Mouse (Mus musculus) retina, embryonic 14.5 days (tissue): ENCODE measurements around the gene Col25a1.

Source experiments
- DNase-seq: peaks from one replicate; pipeline ENCODE4 v3.0.0-alpha.2; 2015; ENCODE audit warnings: low spot score

The Col25a1 gene

DNA sequence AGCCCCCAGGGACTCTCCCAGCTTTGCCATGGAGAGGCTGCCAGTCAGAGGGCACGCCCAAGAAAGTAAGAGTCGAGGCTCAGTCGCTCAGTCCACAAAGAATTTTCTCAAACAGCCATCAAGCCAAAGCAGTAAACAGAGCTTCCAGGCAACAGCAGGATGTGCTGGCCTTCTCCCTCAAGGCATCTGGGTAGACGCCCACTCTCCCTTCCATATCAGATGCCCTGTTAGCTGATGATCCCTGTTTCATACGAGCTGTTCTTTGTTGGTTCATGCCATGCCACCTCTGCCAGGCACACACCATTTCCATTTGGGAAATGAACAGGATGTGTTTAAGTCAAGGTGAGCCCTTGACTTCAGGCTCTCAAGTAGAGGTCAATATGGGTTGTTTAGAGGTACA lies 334.1 kb downstream of the Col25a1 start:
- no peak for DNase-seq

DNA sequence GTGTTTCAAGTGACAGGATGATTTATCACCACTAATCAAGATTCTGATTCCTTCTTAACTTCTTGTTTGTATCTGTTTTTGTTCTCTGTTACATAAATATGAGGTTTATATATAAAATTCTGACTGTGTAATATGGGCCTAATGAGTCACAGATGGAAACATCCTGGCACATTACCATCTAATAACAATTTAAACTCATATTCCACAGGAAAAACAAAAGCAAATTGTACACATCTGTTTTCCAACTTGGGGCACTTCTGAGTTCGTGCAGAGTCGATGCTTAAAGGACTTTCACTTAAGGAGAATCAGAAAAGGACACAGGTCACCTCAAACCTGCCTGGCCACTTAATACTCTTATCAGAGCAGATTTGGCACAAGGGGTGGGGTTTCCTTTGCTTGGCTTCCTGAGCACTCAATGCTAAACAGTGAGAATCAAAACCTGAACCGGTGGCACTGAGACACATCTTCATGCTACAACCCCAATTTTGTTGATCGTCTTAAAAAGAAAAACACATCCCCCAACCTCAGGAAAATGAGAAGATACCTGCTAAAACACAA lies 342.0 kb downstream of the Col25a1 start:
- DNase-seq = no peak

DNA sequence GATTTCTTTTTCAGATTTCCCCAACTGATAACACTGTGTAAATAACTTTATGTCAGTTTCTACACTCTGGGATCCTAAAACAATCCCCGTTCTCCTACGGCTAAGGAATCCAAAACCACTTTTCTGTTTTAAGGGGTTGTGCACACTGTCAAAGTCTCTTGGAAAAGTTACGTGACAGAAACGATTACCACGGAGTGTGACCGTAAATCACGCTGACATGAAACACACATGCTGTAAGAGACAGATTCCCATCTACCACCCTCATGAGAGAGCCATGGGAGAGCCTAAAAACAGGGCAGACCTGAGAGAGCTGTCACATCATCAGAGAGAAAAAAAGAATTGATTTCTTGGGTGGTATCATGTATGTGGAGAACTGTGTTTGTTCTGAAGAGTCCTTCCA lies 342.7 kb downstream of the Col25a1 start:
- no peak for DNase-seq

DNA sequence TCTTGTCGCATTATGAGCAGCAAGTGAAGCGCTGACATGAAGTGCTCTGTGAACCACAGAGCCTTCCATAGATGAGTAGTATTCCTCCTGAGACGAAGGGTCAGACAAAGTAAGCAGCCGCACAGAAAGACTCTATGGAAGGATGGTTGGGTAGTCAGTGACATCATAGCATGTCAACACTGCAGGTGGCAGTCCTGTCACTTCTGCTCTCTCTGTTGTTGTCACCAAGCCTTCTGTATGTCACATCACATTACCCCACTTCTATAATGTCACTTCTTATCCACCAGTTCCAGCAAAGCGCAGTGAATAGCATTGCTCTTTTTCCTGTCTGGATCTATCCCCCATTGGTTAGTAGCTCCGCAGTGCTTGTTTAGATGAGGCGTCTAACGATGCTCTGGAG lies 351.2 kb downstream of the Col25a1 start:
- peak; percentile 60 for DNase-seq

DNA sequence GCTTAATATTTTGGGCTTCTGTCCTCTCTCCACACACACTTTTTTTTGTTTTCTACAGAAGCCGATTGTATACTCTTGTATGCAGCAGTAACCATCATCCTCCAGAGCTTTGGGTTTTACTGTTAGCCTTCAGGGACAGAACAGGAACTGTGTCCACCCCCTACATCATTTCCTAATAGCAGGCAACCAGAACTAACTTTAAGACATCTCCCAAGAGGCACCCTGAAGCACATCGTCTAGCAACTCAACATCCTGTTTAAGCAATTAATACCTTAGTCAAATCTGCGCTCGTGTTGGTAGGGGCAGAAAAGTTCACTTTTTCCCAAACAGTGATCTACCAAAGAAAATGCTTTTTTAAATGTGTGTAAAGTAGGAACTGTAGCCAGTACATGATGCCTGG lies 357.5 kb downstream of the Col25a1 start:
- DNase-seq = no peak

DNA sequence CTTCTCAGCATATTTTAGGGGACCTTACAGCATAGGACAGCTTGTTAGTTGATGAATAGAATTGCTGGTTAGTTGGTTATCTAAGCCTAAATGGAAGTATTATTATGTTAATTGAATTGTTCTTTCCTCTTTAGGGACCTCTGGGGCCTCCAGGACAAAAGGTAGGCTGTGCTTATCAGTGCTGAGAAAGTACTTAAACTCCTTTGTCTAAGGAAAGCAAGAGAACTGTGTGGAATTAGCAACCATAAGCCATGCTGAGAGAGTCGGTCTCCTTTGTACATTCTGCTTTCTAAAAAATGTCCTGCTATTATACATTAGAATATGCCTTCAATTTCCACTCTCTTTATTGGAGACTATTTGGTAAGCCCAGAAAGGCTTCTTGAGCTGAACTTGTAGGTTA lies 362.9 kb downstream of the Col25a1 start:
- DNase-seq = no peak

DNA sequence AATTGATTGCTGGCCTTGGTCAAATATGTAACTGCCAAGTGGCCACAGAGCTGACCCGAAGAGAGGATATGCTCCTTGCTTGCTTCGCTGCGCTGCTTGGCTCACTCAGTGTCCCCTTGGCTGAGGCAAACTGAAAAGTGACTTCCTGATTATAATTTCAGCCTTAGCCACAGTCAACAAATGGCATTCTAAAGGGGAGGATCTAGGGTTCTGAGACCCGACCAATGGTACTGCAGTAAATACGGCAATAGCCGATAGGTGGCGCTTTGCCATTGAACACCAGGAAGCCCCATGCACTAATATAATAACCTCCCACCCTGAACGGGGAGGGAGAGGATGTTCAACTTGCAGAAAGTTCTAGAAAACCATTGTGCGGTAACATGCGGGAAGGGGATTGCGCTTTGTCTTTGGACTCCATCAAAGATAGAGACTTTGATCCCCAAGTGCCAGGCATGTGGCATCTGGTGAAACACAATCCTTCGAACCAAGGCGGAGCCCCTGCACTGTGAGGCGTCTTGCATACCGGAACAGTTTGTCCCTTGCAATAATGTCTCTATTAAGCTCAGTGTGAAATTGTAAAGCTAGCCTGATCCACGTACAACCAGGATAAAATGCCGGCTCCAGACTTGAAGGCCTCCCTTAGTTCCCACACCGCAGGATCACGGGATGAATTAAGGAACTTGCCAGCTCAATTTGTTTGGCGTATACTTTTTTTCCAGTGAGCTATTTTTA lies 363.5 kb downstream of the Col25a1 start:
- peak; percentile 51 for DNase-seq

DNA sequence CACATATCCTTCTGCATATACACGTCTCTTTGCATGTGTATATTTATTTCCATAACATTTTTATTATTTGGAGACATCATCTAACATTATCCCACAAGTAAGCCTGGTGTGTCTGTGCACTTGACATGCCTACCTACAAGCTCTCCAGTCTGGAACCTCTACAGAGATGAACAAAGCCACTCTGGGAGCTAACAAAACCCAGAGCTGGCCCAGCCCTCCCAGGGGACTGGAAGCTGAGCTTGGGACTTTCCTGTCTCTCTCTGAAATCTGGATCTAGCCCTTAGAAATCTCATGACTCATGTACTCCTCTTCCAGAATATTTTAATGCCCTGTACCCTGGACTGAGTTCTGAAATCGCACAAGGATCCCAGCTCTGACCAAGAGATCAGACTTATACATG lies 365.7 kb downstream of the Col25a1 start:
- DNase-seq = no peak

DNA sequence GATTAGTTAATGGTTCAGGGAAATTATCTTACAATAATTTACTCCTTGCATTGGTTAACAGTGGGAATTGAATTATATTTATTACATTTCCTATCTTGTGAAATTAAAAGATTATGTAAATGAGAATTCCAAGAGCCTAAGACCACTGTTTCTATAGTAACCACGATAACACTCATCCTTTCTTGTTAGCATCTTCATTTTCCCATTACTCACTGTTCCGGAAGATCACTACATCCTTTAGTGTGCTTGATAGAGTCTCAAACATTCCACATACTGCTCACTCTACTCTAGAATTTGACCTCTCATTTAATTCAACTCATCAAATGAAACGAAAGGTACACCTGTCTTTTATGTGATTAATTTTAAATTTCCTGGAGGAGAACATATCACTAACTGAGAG lies 370.4 kb downstream of the Col25a1 start:
- peak; percentile 31 for DNase-seq

DNA sequence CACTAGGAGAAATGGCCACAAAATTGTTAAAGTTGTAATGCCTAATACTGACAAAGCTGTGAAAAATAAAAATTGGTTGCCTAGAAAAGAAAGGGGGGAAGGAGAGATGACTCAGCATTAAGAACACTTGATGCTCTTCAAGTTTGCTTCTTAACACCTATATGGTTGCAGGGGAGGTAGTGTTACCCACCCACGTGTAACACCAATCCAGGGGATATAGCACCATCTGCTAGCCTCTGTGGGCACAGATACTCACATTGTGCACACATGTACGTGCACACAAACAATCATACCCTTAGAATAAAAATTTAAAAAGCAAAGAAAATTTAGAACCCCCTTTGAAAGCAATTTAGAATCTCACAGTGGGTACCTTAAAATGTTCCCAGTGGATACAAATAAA lies 377.0 kb downstream of the Col25a1 start:
- no peak for DNase-seq

DNA sequence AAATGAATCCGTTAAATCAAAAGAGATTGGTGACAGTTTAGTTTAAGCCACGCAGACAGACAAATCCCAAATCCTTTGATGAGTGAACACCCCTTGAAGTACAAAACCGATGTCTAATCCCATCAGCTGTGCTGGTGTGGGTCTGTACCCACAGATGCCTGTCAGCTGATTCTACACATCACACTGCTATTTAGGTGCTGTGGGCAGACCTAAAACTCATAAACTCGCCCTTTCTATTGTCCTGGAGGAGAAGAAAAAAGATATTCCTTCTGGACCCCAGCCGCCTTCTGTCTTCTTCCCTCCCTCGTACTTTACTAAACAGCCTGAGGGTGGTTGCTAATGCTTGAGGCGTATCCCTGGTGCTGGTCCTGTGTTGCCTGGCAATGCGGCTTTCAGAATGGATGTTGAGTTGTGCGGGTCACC lies 387.2 kb downstream of the Col25a1 start:
- no peak for DNase-seq

DNA sequence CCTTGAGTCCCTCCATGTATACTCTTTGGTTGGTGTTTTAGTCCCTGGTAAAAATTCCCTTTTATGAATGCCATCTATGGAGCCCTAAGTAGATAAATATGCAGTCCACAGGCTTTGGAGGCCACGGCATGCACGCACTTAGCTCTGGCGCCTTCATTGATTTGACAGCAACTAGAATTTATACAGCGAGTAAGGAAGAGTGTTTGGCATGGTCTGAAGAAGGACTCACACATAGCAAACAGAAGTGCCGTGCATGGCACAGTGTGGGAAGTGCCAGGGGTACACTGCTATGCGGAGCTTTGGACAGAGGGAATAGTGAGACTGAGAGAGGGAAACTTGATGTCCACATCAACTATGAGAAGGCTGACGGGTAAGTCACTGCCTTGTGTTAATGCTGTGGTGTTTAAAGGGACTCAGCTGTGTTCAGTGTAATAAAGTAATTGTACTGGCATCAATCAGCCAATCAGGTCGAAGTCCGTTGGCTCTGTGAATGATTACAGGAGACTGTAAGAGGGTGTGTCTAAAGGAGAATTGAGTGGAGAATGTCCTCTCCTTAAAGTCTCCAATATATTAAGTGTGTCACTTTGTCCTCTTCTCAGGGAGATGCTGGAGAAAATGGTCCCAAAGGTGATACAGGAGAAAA lies 390.7 kb downstream of the Col25a1 start:
- DNase-seq = no peak

DNA sequence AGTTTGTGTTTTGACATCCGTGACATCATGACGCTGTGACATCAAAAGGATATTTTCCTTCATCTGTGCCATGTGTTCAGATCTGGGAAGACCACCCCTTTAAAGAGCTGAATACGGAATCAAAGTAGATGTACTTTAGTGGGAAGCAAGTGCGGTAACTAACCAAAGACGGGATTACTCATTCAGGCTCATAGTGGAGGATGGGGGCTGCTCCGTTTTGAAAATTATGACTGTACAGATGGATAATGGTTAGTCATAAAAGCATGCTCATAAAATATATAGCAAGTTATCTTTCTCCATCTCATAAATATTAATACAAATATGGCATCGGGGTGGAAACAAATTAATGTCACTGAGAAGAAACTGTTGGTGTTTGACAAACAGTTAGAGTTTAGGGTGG lies 391.7 kb downstream of the Col25a1 start:
- no peak for DNase-seq

DNA sequence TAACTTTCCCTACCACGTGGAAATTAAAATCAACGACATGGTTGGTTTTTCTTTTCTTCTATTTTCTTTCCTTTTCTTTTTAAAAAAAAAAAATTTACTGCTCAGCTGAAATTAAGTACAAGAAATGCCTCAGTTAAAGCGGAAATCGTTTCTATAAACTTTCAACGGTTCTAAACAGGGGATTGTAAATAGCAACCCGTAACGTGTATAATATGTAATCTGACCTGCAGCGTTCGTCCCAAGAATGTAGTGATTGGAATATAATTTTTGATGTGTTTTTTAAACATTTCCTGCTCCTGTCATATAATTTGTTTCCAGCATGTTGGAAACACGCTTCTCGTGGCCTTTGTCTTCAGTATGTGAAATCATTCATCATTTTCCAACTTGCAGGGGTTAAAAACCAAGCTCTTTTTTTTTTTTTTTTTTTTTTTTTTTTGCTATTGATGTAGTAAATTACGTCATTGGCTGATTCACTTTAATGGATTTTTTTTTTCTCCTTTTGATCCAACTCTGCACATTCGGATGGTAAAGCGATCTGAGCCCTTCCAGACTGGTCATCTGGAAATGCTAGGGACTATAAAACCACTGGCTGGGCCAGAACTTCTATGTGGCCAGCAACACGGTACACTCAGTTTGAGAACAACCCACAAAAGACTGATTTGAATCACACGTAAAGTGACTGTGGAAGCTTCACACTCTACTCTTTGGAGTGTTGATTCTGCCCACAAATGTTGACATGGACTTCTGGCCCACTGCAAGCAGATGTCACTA lies 393.3 kb downstream of the Col25a1 start:
- DNase-seq = no peak

DNA sequence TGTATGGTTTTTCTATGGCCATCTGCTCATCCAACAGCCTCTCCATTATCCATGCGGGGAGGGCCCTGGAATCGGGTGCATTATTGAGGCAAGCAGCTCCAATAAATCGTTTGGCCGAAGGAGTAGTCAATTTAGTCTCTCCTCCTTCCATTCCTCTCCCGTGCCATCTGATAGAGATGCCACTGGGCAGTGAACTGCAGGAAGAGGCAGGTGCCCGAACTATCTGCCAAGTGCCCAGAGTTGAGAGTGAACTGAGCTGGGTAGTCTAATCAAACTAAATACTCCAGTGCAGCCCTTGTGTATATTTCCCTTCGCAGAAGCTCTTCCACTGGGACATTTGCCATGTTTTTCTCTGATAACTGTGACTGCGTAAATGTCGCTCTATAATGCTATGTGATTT lies 403.7 kb downstream of the Col25a1 start:
- no peak for DNase-seq

DNA sequence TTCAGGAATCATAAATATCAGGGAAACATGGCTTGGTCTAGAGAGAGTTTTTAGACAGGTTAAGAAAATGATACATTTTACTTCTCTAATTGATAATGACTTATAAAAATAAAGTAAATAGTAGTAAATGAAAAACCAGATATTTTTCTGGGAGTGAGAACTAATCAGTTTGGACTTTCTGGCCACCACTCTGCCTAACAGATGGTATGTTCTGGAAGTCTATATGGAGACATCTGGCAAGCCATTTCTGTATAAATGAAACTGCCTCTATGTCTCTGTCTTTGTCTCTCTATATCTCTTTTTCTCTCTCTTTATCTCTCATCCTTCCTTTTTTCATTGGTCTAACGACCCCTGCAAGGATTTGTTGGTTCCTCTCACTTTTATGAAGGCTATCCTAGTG lies 410.2 kb downstream of the Col25a1 start:
- DNase-seq = no peak

DNA sequence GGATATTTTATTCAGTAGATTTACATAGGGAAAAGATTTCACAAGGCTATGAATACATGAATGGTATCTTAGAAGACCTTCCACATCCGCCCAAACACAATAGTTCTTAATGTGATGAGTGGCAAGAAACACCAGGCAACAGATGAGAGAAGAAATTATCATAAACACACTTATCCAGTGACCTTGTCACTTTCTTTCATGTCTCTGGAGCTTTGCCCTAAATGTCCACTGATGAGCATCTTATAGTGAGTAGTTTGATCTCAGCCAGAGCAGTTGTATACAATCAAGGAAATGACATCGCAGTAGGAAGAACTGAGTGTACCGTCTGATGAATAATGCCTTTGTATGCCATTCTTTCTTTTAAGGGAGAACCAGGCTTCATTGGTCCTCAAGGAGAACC lies 414.7 kb downstream of the Col25a1 start:
- DNase-seq = peak; percentile 53

DNA sequence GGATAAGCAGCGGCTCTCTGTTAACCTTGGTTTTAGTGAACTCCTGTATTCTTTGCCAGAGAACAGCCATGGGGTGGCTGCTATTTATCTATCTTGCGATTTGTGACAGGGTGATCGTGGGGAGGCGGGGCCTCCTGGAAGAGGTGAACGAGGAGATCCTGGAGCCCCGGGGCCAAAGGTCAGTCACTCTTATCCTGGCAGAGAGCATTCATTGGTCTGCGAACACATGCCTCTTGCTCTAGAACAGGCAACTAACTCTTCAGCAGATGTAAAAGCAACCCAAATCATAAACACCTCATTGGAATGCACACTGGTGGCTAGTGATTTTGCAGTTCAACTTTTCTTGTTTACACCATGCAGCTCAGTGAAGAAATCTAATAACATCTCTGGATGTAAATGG lies 417.8 kb downstream of the Col25a1 start:
- DNase-seq = no peak

DNA sequence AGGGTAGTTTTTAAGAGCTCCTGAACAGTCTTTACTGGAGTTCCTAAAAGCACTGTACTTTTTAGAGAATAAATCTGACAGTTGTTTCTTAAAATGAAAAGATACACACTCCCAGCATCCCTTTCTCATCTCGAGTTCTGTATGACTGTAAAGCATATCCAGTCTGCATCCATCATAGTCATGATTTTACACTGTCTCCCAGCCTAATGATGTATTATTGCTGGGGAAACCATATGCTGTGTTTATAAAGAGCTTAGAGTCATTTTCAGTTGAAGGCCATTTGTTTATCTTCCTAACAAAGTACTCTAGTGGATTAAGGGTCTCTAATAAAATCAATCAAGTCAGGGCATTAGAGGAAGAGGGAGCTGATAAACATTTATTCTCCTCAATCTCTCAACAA lies 425.0 kb downstream of the Col25a1 start:
- no peak for DNase-seq

DNA sequence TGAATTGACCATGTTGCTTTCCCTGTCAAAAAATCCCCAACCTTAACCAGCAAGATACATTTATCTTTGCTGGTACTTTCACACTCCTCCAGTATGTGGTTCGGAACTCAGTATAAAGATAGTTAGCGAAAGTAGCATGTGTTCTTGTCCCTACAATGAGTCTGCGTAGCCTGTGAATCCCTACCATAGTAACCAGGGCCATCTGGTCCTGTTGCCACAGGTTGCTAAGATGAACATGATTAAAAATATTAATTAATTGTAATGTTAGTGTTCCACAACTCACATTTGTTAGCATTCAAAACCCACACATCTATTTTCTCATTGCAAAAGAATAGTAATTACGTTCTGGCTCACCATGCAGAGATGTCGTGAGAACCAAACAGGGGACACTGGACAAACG lies 434.3 kb downstream of the Col25a1 start:
- no peak for DNase-seq

DNA sequence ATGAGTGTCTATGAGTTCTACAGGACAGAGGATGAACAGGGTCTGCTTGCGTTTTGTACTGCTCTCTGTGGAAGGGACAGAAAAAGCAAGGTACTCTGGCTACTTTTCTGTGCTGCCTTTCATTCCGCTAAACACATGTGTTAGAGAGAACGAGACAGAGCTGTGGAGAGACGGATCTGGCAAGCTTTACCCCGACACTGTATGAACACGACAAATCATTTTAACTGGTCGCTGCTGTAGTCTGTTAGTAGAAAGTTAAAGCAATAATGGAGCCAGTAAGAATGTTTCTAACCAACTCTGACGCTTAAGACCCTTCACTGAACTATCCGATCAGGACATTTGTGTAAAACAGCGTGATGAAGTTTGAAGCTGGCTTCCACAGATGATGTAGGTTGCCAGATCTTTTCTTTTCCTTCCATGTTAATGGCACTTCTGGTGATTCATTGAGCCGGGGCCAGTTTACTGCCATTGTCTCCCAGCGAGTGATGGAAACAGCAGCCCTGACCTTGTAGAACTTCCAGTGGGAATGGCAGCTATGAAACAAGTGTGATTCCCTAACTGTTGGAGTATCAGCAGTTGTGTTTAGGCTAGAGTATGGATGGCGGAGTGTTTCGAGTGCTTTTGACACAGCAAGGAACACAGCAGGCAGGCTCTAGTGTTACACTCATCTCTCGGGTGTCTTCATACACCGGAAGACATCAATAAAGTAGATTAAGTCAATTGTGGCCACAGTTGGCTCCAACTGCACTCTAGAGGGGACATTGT lies 437.2 kb downstream of the Col25a1 start:
- DNase-seq = no peak

DNA sequence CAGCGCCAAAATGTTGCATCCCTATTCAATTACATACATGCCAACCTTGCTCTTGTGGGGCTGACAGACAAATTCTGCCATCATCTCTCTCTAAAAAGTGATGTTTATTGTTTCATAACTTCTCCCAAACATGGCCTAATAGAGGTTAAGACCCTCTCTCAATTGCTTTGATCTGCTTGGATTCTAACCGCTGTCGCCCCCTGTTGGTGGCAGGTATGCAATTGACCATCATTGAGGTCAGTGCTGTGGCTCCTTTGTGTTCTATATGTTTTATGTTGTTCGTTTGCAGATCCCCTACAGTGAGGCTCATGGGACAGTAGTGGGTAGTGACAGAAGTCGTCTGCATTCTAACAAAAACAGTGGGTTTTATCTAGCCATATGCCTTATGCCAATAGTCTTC lies 441.9 kb downstream of the Col25a1 start:
- peak; percentile 28 for DNase-seq
